Mouse (Mus musculus) layer of hippocampus, adult 2 months (tissue): Measurements from ENCODE around the gene Tekt3. TPM values are rescaled to one million over a fixed set of nuclear protein-coding genes. Genes with fewer than 3 reads are reported as not detected.
A peak's percentile ranks its signal among the peaks of the same experiment; 100 is the strongest.

Experiments used
- DNase-seq, 2 experiments: peaks; one replicate each; pipeline ENCODE4 v3.0.0; 2022; ENCODE audit warnings: low spot score in 2 of 2
- H3K27ac ChIP-seq: fragments of 200-600 bp; 2 replicates; pipeline ENCODE4 v1.8.1; 2022
- H3K4me3 ChIP-seq: fragments of 200-600 bp; 2 replicates; pipeline ENCODE4 v1.8.1; 2022; ENCODE audit warnings: mild to moderate bottlenecking
- CTCF ChIP-seq: fragments of 200-600 bp; conservative IDR thresholded peaks from 2 replicates; pipeline ENCODE4 v1.8.1; 2022; ENCODE audit warnings: antibody characterized with exemption, mild to moderate bottlenecking, moderate library complexity
- long read RNA-seq, 2 experiments: library from polyadenylated mRNA; stranded (forward); transcript quantifications; one replicate each; pipeline ENCODE4 v2.0.0; 2021; ENCODE audit warnings: borderline mapping rate in 2 of 2
- total RNA-seq, 2 experiments: library from RNA; stranded (reverse); gene quantifications; 2 replicates each; pipeline ENCODE4 v1.2.3; 2021

Tekt3 gene
- total RNA-seq = under 1 TPM in 1 of 2 experiments, not detected in 1; 0.20 TPM
- long read RNA-seq, experiment 1 = 0 reads
- long read RNA-seq, experiment 2 = 0 reads

DNA sequence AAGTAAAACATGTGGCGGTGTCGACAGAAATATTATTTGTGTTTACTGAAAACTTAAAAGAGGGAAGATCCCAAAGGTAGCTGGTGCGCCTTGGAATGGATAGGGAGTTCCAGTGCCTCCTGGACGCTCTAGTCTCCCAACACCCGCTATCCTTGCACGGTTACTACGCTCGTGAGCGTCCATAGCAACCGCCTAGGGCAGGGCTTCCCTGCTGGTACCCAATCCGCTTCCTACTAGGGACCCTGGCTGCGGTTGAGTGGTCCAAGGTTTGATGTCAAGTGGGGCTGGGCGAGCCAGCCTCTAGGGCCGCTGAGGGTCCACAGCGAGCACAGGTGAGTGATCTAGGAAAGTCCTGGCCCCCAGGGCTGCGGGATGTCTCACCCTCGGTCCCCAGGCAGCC is at the start of gene Tekt3:
Tekt3 (plus strand) TSS at position 209 of the 400 bp plus-strand sequence.
- Histone ChIP-seq H3K4me3 (no peak within 1 kb of the TSS), H3K27ac (no peak within 1 kb of the TSS)
- DNase-seq = no peak
- no peak for TF ChIP-seq CTCF

DNA sequence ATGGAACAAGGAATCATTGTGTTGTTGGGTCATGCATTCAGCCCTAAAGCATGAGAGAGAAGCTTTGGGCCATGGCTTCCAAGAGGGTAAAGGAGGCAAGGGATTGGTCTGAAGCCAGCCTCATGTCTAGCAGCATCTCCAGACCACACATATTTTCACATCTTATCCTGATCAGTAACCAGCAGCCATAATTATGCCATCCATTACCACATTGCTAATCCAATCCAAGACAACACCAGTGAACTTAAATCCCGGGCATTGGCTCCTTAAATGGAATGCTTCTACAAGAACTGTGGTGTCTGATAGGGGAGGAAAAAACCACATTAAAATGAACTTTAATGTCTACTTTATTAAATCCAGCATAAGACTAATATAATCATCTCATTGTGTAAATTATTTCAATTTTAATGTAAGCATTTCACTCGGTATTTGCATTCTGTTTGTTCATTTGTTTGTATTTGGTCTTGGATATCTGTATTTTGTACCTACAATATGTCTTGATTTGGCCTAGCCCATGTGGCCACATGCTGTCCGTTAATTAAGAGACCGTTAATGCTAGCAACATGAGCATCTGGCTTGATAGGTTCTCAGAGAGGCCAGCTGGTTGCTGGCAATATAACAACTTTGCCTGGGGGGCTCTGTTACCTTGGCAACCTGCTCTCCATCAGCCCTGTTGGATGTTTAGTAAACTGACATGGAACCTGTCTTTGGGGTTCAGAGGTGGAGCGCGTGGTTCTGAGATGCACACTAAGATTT is 43.9 kb upstream of the Tekt3 start:
- H3K4me3 ChIP-seq = no peak overlapping the region
- no peak for DNase-seq
- TF ChIP-seq CTCF = no peak
- no peak overlapping the region for H3K27ac ChIP-seq

DNA sequence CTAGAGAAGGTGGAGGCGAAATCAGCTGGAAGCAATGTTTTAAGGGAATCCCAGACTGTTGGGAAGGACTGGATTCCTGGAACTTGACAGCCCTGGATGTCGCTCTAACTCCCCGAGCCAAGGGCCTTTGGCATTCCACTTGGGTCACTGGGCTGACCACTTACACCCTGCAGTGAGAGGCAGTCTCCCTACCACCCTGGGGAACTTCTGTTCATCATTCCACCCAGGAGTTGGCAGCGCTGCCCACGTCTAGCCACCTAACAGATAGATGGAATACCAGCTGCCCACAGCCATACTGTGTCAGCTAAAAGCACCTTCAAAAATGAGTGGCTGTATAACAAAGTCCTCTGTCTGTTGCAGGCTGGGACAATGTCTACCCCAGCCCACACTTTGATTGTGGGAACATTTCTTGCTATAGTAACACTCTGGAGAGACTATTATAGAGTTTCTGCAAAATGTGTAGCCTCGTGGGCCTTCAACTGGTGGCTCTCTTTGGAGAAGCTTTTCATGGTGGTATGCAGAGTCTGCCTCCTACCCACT is 43.3 kb upstream of the Tekt3 start:
- no peak for TF ChIP-seq CTCF
- no peak for DNase-seq

DNA sequence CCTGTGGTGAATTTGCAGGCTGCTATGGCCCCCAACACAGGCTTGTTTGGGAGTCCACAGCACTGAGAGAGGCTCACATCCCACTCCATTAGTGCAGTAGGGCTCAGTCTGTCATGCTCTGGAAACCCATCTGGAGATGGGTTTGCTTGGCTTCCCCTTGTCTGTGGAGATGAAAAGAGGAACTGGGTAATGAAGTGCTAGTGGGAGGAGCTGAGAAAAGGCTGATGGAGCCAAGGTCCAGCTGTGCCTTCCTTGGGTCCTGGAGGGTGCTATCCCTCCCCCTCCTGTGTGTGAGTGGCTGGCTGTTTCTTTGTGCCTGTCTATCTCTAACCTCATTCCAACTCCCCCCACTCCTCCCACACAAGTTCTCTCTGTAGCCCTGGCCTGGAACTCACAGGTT is 40.8 kb upstream of the Tekt3 start:
- Histone ChIP-seq H3K4me3 (no peak overlapping the region), H3K27ac (peak overlapping the region; percentile 36; the same call in 1 of the 2 replicates)
- no peak for TF ChIP-seq CTCF
- DNase-seq = peak; percentile 26 to 33

More for the DNA sequence above, 43.3 kb upstream of the Tekt3 start:
- H3K27ac ChIP-seq = no peak overlapping the region
- H3K4me3 ChIP-seq = no peak overlapping the region

DNA sequence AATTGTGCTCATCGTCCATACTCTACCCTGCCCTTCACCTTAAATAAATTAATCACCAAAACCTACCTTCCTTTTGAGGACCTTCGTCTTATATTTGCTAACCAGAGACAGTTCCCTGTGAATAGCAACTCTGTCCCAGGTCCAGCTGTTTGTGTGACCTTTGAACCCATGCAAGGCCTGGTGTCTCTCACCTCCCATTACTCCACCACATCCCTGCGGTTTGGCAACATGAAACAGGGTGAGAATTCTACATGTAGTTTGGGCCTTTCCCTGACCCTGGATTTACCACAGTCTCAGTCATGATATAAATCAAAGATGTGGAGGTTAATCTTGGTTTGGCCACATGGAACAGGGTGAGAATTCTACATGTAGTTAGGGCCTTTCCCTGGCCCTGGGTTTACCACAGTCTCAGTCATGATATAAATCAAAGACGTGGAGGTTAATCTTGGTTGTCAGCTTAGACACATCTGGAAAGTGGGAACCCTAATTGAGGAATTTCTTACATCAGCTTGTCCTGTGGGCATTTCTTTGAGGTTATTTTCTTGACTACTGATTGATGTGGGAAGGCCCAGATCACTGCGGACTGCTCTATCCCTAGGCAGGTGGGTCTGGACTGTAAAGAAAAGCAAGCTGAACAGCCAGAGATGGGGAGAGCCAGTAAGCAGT is 40.2 kb upstream of the Tekt3 start:
- no peak overlapping the region for H3K4me3 ChIP-seq
- no peak overlapping the region for H3K27ac ChIP-seq
- DNase-seq = no peak
- TF ChIP-seq CTCF = no peak

DNA sequence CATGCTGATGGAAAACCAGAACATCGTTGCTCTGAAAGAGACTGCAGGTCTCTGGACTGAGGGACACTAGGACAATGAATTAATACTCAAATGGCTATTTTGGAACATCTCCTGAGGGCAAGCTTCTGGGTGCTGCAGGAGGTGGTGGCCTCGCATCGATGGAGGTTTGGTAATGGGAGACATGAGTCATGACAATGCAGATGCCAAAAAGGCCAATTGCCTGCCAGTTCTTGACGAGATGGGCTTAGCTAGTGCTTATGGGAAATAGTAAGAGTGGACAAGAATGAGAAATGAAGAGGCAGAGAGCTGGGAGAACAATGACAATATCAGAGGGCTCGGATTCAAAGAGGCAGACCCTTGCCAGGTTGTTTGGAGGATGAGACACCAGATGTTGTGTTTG is 38.0 kb upstream of the Tekt3 start:
- Histone ChIP-seq H3K27ac (no peak overlapping the region), H3K4me3 (no peak overlapping the region)
- no peak for TF ChIP-seq CTCF
- no peak for DNase-seq

DNA sequence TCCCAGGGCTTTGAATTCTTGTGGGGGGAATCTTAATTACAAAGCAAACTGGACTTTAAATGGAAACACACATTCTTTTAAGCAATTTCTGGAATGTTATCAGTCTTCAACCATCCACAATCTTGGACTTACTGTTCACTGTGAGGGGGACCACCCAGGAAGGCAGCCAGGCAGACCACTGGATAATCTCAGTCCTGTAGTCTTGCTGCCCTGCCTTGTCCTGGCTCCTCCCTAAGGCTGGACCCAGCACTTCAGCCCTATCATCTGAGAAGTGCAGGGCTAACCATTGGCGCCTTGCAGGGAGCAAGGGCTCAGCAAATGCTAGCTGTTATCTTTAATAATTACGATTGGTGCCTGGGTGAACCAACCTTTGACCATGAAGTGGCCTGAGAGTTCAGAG is 37.3 kb upstream of the Tekt3 start:
- H3K4me3 ChIP-seq = no peak overlapping the region
- TF ChIP-seq CTCF = no peak
- DNase-seq = no peak
- no peak overlapping the region for H3K27ac ChIP-seq

DNA sequence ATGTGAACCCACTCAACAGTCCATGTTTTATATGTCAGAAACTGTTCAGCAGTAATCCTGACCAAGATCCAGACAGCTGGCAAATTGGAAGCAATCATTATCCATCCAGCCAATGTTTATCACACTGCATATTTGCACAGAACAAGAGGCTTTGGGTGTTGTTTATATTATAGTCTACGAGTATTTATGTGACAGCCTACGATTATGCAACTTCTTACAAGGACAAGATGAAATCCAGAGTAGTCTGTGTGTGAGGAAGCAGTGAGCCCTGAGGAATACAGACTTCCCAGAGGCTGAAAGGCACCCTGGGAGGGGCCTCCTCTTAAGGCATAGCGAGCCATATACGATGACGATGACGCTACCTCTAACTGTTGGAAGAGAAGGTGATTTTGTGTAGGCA is 36.0 kb upstream of the Tekt3 start:
- TF ChIP-seq CTCF = no peak
- Histone ChIP-seq H3K4me3 (no peak overlapping the region), H3K27ac (0 out of 2 replicates have a peak overlapping the region, but pooled peaks have one; percentile 32)
- peak; percentile 21 to 55 for DNase-seq

DNA sequence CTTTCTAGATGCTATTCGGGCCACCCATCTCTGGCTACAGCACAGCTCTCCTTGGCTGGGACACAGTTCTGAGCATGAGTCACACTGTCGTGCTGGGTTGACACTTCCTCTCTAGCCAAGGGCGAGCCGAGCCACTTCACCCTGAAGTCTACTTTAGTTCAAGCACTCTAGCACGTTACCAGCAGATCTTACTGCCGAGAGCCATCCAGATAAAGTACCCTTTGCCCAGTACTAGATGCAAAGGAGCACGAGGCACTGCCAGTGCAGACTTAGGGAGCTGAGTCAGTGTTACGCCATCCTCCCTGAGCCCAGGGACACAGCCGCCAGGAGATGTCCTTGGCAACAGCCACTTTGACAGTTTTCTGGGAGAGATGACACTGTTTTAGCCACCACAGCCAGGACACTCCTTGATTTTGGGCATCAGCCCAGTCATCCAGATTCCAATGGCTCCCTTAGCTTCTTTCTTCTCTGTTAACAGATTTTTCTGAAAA is 34.8 kb upstream of the Tekt3 start:
- H3K27ac ChIP-seq = peak overlapping the region; percentile 48
- peak; percentile 16 to 18 for DNase-seq
- no peak overlapping the region for H3K4me3 ChIP-seq
- TF ChIP-seq CTCF = no peak

DNA sequence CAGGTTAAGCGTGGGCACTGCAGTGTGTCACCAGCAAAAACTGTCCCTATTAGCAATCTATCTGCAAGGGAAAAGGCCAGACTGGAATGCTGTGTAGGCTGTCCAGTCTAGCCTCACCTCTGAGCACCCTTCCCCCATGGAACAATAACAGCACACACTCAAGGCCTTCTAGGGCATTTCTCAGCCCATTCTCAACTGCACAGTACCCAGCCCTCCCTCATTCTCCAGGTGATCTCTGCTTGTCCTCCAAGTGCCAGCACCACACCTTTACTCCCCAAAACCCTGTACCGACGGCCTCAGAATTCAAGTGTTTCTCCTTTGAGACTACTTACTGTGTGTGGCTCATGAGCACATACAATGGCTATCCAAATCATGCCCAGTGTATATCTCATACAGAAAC is 33.3 kb upstream of the Tekt3 start:
- H3K4me3 ChIP-seq = no peak overlapping the region

DNA sequence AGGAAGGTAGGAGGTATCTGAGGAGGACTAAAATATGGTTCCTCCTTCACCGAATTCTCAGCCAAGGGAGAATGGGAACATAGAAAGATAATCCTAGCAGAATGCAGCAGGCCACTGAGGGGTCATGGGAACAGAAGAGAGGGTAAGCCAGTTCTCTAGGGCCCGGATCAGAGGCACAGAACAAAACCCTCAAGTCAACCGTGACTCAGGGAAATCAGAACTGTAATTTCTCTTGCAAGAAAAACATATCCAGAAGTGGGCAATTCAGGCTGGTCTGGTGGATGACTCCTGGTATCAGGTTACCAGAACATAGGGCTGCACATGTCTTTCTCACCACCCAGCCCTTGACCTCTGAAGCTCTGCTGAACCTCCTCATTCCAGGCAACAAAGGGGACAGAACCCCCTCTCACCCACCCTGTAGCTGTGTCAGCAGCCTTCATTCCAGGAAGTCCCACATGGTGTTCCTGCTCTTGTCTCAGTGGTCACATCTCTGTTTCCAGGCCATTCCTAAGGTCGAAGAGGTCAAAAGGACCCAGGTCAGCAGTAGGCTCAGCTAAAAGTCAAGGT is 32.2 kb upstream of the Tekt3 start:
- no peak overlapping the region for H3K4me3 ChIP-seq
- TF ChIP-seq CTCF = no peak
- no peak overlapping the region for H3K27ac ChIP-seq
- no peak for DNase-seq

More for the DNA sequence above, 33.3 kb upstream of the Tekt3 start:
- no peak for TF ChIP-seq CTCF
- no peak for DNase-seq
- no peak overlapping the region for H3K27ac ChIP-seq

DNA sequence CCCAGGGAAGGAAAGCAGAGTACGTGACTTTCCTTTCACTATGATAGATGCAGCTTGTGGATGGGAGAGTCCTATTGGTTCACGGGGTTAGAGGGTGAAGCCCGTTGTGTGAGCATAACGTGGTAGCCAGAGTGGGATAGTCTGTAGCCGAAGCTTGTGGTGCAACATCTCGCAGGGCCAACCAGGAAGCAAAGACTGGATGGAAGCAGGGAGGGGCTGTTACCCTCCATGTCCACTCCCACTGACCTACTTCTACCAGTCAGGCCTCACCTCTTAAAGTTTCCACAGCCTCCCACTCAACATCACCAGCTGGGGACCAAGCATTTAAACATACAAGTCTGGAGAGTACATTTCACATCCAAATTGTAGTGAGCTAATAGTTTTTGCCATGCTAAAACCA is 31.7 kb upstream of the Tekt3 start:
- Histone ChIP-seq H3K27ac (no peak overlapping the region), H3K4me3 (no peak overlapping the region)
- no peak for TF ChIP-seq CTCF
- no peak for DNase-seq
